Mouse (Mus musculus): ENCODE results near the gene Pogz. TPM values are rescaled to one million over a fixed set of nuclear protein-coding genes. Genes with fewer than 3 reads are reported as not detected.
"Not testable (repeated sequence)": the region's sequence is repeated elsewhere in the genome, so short reads cannot be mapped to it uniquely, and the experiment has no call there.

Gene Pogz
- polyA plus RNA-seq, 1 experiment, result 18.3 TPM

DNA sequence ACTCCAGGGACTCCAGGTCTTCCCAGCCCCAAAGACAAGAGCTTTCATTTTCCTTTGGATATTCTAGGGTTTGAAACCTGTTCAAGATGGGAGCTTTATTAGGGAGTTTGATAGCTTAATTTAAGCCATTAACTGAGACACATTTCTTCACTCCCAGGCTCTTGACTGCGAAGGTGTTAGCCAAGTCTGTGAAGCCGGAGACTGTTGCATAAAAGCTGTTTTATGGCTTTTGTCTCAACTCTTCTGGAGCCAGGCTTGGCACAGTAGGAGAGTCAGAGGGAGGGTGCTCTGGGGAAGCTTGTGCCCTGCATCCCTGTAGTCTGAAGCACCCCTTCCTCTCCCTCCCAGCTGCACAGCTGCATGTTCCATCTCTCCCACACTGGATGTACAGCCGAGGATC, 85.0 kb downstream of the Pogz start:
- TF ChIP-seq FLI1 (IDR thresholded peaks at IDR 0.05; ENCODE audit: low read length), result no peak
- no peak for TF ChIP-seq GATA1 (IDR thresholded peaks at IDR 0.05; ENCODE audit: borderline replicate concordance, low read length)
- H3K27me3 ChIP-seq (replicated peaks), result peaks cover 17% of the 10 kb centered on the region
- H3K4me1 ChIP-seq, result peaks cover 48% of the 10 kb centered on the region

DNA sequence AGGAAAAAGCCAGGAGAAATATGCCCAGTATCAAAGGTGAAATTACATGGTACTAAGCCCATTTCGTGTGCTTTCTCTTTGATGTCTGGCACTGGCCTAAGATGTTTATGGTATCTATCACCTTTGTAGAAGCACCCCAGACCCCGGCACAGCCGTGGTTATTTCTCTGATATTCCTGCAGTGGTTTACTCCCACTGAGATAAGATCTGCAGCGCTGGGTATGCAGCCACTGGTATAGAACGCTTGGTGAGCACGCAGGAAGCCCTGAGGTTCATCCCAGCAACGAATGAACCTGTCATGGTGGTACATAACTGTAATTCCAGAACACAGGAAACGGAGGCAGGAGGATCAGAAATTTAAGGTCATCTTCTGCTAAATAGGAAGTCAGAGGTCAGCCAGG, 87.3 kb downstream of the Pogz start:
- H3K9me3 ChIP-seq, result no peaks in the 10 kb centered on the region
- H3K4me3 ChIP-seq (replicated peaks), result no peak overlapping the region
- no peaks in the 10 kb centered on the region for H3K36me3 ChIP-seq (replicated peaks; ENCODE audit: low read length)
- TF ChIP-seq FLI1 (IDR thresholded peaks at IDR 0.05; ENCODE audit: low read length), result no peak
- peaks cover 7% of the 10 kb centered on the region for H3K27me3 ChIP-seq (replicated peaks)
- H3K4me1 ChIP-seq, result peaks cover 50% of the 10 kb centered on the region

More for the DNA sequence above, 85.0 kb downstream of the Pogz start:
- no peak overlapping the region for H3K4me3 ChIP-seq (replicated peaks)
- H3K36me3 ChIP-seq (replicated peaks; ENCODE audit: low read length), result no peaks in the 10 kb centered on the region
- no peaks in the 10 kb centered on the region for H3K9me3 ChIP-seq

DNA sequence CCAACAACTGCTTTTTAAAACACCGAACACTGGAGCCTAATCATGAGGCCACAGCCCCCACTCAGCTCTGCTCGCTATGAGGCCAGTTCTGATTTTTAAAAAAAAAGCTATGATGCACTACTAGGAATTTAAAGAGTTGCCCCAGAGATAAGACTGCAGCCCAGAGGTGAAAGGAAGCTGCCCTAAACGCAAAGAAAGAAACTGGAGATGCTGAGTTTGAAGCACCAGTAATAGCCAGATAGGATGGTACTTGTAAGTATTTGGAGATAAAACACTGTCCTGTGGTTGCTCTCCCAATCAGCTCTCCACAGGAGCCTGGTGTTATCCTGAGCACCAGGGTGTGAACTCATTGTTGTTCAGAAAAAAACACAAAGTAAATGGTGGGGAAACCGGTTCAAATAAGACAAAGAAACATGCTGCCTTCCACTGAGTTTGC, 89.0 kb downstream of the Pogz start:
- H3K9me3 ChIP-seq; H3K4me3 ChIP-seq (replicated peaks); H3K36me3 ChIP-seq (replicated peaks; ENCODE audit: low read length); H3K27me3 ChIP-seq (replicated peaks): not testable (repeated sequence)
- peaks cover 44% of the 10 kb centered on the region for H3K4me1 ChIP-seq

DNA sequence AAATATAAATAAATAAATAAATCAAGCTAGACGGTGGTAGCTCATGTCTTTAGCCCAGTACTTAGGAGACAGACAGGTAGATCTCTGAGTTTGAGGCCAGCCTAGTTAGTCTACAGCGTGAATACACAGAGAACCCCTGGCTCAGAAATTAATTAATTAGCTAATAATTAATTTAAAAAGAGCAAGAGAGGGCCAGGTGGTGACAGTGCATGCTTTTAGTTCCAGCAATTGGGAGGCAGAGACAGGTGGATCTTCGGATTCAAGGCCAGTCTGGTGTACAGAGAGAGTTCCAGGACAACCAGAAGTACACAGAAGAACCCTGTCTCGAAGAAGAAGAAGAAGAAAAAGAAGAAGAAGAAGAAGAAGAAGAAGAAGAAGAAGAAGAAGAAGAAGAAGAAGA, 91.6 kb downstream of the Pogz start:
- not testable (repeated sequence) for H3K36me3 ChIP-seq (replicated peaks; ENCODE audit: low read length); H3K4me3 ChIP-seq (replicated peaks); H3K9me3 ChIP-seq; H3K27me3 ChIP-seq (replicated peaks)
- H3K4me1 ChIP-seq, result peaks cover 49% of the 10 kb centered on the region

DNA sequence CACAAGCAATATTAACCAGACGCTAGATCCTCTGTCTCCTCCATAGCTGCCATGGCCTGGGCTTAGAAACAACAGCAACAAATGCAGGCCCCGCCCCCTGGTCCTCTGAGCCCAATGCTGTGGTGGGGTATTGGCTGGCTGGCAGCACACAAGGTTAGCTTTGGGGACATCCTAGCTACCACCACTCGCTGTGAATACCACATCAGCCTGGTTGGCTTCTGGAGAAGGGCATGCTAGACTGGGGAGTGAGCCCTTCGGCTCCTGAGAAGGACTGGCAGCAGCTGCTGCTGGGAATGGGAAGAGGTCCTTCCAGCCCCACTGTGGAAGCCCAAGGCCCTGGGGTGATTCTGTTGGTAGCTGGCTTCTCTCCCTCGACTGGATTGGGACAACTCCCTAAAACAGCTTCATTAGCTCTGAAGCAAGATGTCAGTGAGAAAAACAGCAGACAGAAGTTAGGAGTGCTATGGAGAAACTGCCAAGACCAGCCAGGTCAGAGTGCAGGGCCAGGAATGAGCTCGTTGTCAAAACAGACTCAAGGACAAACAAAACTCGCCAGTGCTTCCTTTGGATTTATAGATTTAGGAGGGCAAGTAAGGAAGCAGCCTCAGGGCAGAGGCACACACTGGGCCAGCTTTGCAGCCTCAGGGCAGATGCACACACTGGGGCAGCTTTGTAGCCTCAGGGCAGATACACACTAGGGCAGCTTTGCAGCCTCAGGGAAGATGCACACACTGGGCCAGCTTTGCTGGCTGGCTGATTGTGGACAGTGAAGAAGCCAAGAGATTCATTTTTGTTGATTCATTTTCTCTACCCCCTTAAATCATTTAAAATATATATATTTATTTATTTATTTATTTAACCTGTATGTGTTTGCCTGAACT, 93.3 kb downstream of the Pogz start:
- H3K27me3 ChIP-seq (replicated peaks); H3K9me3 ChIP-seq; H3K4me3 ChIP-seq (replicated peaks); H3K36me3 ChIP-seq (replicated peaks; ENCODE audit: low read length): not testable (repeated sequence)
- H3K4me1 ChIP-seq, result peaks cover 48% of the 10 kb centered on the region

DNA sequence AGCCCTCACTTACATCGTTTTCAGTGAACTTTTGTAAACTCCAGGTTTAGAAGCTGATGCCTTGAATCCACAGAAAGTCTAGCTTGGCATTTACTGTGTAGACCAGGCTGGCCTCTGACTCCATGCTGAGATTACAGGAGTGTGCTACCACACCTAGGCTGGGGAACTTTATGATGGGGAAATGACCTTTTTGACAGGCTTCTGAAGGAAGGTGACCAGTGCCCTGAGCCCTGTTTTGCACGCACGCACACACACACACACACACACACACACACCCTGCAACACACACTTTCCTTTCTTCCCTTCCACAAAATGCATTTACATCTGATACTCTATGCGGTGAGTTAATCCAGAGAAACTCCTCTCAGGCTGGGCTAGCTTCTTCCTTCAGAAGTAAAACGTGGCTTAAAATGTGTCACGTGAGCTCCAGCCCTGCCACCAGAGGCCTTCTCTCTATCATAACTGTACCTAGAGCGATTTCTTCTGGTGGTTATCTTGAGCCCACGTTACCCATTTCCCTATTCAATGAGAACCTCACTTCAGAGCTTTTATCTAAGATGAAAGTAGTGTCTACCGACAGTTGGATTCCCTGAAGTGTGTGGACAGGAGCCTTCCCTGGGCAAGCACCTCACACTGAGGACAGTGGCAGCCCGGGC, 94.2 kb downstream of the Pogz start:
- H3K4me1 ChIP-seq, result peaks cover 47% of the 10 kb centered on the region
- not testable (repeated sequence) for H3K9me3 ChIP-seq; H3K27me3 ChIP-seq (replicated peaks); H3K36me3 ChIP-seq (replicated peaks; ENCODE audit: low read length); H3K4me3 ChIP-seq (replicated peaks)

Other genes with a start within 250 kb of the Pogz start
- gene Gm10972, start 194.5 kb upstream of the Pogz start, polyA plus RNA-seq (2012; ENCODE audit: insufficient read depth, low replicate concordance), result not detected in 2 replicates
- gene Tuft1, start 178.7 kb upstream of the Pogz start, polyA plus RNA-seq (2012; ENCODE audit: insufficient read depth, low replicate concordance), result 1.8 and 6.8 TPM in 2 replicates
- 0.23 TPM in 1 of 2 replicates, not detected in the other for gene Selenbp2, start 144.0 kb upstream of the Pogz start, polyA plus RNA-seq (2012; ENCODE audit: insufficient read depth, low replicate concordance)
- gene Cgn, start 51.1 kb upstream of the Pogz start, polyA plus RNA-seq (2012; ENCODE audit: insufficient read depth, low replicate concordance), result 0.20 TPM in 1 of 2 replicates, not detected in the other
- 186 and 205 TPM in 2 replicates for gene Psmb4, start 49.4 kb downstream of the Pogz start, polyA plus RNA-seq (2012; ENCODE audit: insufficient read depth, low replicate concordance)
- gene Selenbp1, start 95.5 kb downstream of the Pogz start, polyA plus RNA-seq (2012; ENCODE audit: insufficient read depth, low replicate concordance), result 14.7 and 28.8 TPM in 2 replicates
- gene Rfx5, start 116.5 kb downstream of the Pogz start, polyA plus RNA-seq (2012; ENCODE audit: insufficient read depth, low replicate concordance), result 0.45 TPM in 1 of 2 replicates, not detected in the other
- gene Pi4kb, start 137.2 kb downstream of the Pogz start, polyA plus RNA-seq (2012; ENCODE audit: insufficient read depth, low replicate concordance), result 1.4 and 2.1 TPM in 2 replicates
- 13.6 and 16.9 TPM in 2 replicates for gene Zfp687, start 177.9 kb downstream of the Pogz start, polyA plus RNA-seq (2012; ENCODE audit: insufficient read depth, low replicate concordance)
- 24.8 and 169 TPM in 2 replicates for gene Psmd4, start 205.0 kb downstream of the Pogz start, polyA plus RNA-seq (2012; ENCODE audit: insufficient read depth, low replicate concordance)